Mouse (Mus musculus): ENCODE data around the gene Marco. TPM values are rescaled to one million over a fixed set of nuclear protein-coding genes. Genes with fewer than 3 reads are reported as not detected.

The Marco gene
- polyA plus RNA-seq, 1 experiment from 2014 or later: not detected

Other genes with a start within 250 kb of the Marco start
- gene Steap3, start 232.3 kb downstream of the Marco start, polyA plus RNA-seq (2016; fragmentation: Nextera tagmentation; extraction: Ambion mirVana): 4.5 TPM in 2 replicates
- gene C1ql2, start 164.4 kb downstream of the Marco start, polyA plus RNA-seq (2016; fragmentation: Nextera tagmentation; extraction: Ambion mirVana): 0.14 TPM in 1 of 2 replicates, not detected in the other
- 0.91 and 1.0 TPM in 2 replicates for gene En1, start 97.4 kb upstream of the Marco start, polyA plus RNA-seq (2016; fragmentation: Nextera tagmentation; extraction: Ambion mirVana)

Data from limb, embryonic 10.5 days (tissue).